Mouse (Mus musculus) cortical plate, adult 2 months (tissue): Measurements from ENCODE around the gene Cd37.

Experiments
- CTCF ChIP-seq: fragments of 200-500 bp; IDR thresholded peaks from 2 replicates; pipeline ENCODE4 v1.5.1; 2011; ENCODE audit warnings: mild to moderate bottlenecking, control low read depth, low read length; ENCODE audit not compliant: insufficient read depth; ENCODE audit errors: extremely low read depth
- POLR2A ChIP-seq: fragments of 200-500 bp; IDR thresholded peaks from 2 replicates; pipeline ENCODE4 v1.6.1; 2011; ENCODE audit warnings: mild to moderate bottlenecking, low read length, control low read depth; ENCODE audit not compliant: insufficient read depth; ENCODE audit errors: extremely low read depth

DNA sequence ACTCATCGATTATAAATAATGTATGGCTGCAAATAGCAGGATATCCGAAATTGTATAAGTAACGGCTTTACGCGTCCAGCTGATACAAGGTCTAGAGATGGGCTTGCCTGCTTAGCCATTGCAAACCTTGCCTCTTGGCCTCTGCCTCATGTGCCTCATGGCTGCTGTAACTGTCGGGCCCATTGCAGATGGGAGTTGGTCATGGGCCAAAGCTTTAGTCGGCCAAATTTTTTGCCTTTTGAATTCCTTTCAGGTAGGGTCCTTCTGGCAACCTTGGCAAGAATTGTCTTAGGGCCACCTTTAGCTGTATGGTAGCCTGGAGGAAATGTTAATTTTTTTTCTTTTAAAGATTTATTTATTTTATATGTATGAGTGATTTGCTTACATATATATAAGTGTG lies 14.1 kb downstream of the Cd37 start:
- TF ChIP-seq POLR2A (no peak), CTCF (no peak)
